Mouse (Mus musculus): Measurements from ENCODE around the gene Tenm3.

- TF ChIP-seq CTCF (IDR thresholded peaks at IDR 0.05; ENCODE audit: borderline replicate concordance, control insufficient read depth, extremely low read depth, insufficient read depth, low read length, poor library complexity) (no peak), POLR2A (IDR thresholded peaks at IDR 0.05; ENCODE audit: control insufficient read depth, extremely low read depth, insufficient read depth, low read length, poor library complexity) (no peak)
Measured at GRCm38 (mm10) chr8:48274566-48274965, 569.2 kb downstream of the Tenm3 start.

Measured in thymus, adult 2 months (tissue).